ENCODE assay signal across 22 mouse cellular contexts in the genomic region with DNA sequence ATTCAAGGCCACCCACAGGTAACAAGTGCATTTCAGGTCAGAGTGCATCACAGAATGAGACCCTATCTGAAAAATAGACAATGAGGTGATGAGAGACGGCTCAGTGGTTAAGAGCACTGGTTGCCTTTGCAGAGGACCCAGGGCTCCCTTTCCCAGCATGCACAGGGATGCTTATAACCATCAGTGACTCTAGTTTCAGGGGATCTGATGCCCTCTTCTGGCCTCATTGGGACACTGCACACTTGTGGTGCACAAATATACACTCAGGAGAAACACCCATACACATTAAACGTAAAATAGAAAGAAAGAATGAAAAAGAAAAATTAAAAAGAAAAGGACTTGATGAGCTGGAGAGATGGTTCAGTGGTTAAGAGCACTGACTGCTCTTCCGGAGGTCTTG. TPM values are rescaled to one million over a fixed set of nuclear protein-coding genes. Genes with fewer than 3 reads are reported as not detected.
DNase-seq lines count a peak whose midpoint lies in the region; ATAC-seq and TF ChIP-seq lines count a peak whose summit lies in the region.
"Had no signal": no experiment of that assay in that cellular context is flagged by ENCODE, and none has a peak within 500 bp of the region (broad histone marks: within the 10 kb centered on the region; RNA-seq: fewer than 3 reads in every experiment).

No protein-coding gene starts in this region.

- no peak overlapping the region for H3K27ac ChIP-seq in liver, embryonic 14.5 days
- no peak overlapping the region for H3K27ac ChIP-seq in liver, embryonic 11.5 days (ENCODE audit: low read depth, low read length)
- H3K27ac ChIP-seq: embryonic facial prominence, embryonic 10.5 days; forebrain, embryonic 10.5 days; gastrocnemius, adult 2 months; hindbrain, embryonic 12.5 days had no signal

- H3K4me2 ChIP-seq in liver, embryonic 14.5 days (ENCODE audit: low read depth), result no peak overlapping the region
- no peak overlapping the region for H3K4me2 ChIP-seq in liver, embryonic 11.5 days
- H3K4me2 ChIP-seq: hindbrain, embryonic 12.5 days had no signal

- no peak for ATAC-seq in liver, embryonic 14.5 days (ENCODE audit: insufficient read depth)
- ATAC-seq in liver, embryonic 11.5 days (replicated peaks; ENCODE audit: low FRiP score), result no peak
- ATAC-seq: activated CD4-positive, CD25-positive, alpha-beta regulatory T cell, adult 4 months; forebrain, embryonic 14.5 days; hindbrain, embryonic 16.5 days had no signal

- no peak overlapping the region for H3K9ac ChIP-seq in liver, embryonic 14.5 days (replicated peaks)
- H3K9ac ChIP-seq in liver, embryonic 11.5 days (ENCODE audit: low read depth, low read length), result no peak overlapping the region
- H3K9ac ChIP-seq: hindbrain, embryonic 12.5 days had no signal

- H3K27me3 ChIP-seq in liver, embryonic 14.5 days (ENCODE audit: control insufficient read depth, insufficient read depth, low read length), result no peaks in the 10 kb centered on the region
- no peaks in the 10 kb centered on the region for H3K27me3 ChIP-seq in liver, embryonic 11.5 days (replicated peaks; ENCODE audit: control insufficient read depth, insufficient read depth, low read length)
- H3K27me3 ChIP-seq in E14TG2a.4 (ENCODE audit: insufficient read depth, low read length), result peaks cover 3% of the 10 kb centered on the region; the same call in 1 of the 2 replicates
- H3K27me3 ChIP-seq: hindbrain, embryonic 12.5 days had no signal

- H3K9me3 ChIP-seq in liver, embryonic 14.5 days (ENCODE audit: control insufficient read depth, low read length), result no peaks in the 10 kb centered on the region
- no peaks in the 10 kb centered on the region for H3K9me3 ChIP-seq in liver, embryonic 11.5 days (ENCODE audit: control insufficient read depth, low read length)
- H3K9me3 ChIP-seq in E14TG2a.4 (ENCODE audit: low read length), result no peaks in the 10 kb centered on the region

- no peak for DNase-seq in liver, embryonic 14.5 days (ENCODE audit: low read depth in 3 of 3, low spot score in 3 of 3)
- DNase-seq in liver, embryonic 11.5 days (ENCODE audit: low spot score), result no peak
- DNase-seq in ES-CJ7 (ENCODE audit: low read depth, low spot score) (peak; percentile 69), R1 (ENCODE audit: low read depth, low spot score) (peak; percentile 86)
- DNase-seq in testis, postnatal 10 days (ENCODE audit: low spot score), result no peak
- DNase-seq in right cerebral cortex, postnatal 25 days, result no peak
- no peak for DNase-seq in left cerebral cortex, postnatal 36 days (ENCODE audit: low spot score in 2 of 2)
- DNase-seq: adrenal gland, postnatal 14 days; cerebellum, adult 2 months; cerebellum, postnatal 10 days; gastrocnemius, adult 2 months; gastrocnemius, postnatal 36 days; heart, adult 11 months; heart, postnatal 10 days; heart, postnatal 4 days had no signal

- 78% methylated on average over 3 of the region's 3 CpGs for WGBS in liver, embryonic 14.5 days (ENCODE audit: insufficient replicate concordance)
- WGBS in liver, embryonic 11.5 days, result 85% methylated on average over 3 of the region's 3 CpGs

- H3K4me1 ChIP-seq in liver, embryonic 14.5 days (replicated peaks; ENCODE audit: control insufficient read depth in 2 of 2, insufficient read depth in 2 of 2, low read length in 1 of 2), result peaks cover 0 to 7% of the 10 kb centered on the region in 2 experiments; a peak in 3 of 4 replicates
- peaks cover 8% of the 10 kb centered on the region; the same call in 1 of the 2 replicates for H3K4me1 ChIP-seq in liver, embryonic 11.5 days (replicated peaks; ENCODE audit: control insufficient read depth, insufficient read depth, low read length)
- H3K4me1 ChIP-seq in E14TG2a.4 (replicated peaks; ENCODE audit: low read depth, low read length), result peaks cover 26% of the 10 kb centered on the region

- no peak for TF ChIP-seq EP300 in liver, embryonic 14.5 days (IDR thresholded peaks at IDR 0.05; ENCODE audit: low read depth)

- H3K4me3 ChIP-seq in liver, embryonic 14.5 days (ENCODE audit: insufficient read depth in 1 of 2, low read depth in 2 of 2, low read length in 2 of 2), result no peak overlapping the region
- no peak overlapping the region for H3K4me3 ChIP-seq in liver, embryonic 11.5 days (ENCODE audit: low read depth, low read length)
- H3K4me3 ChIP-seq in E14TG2a.4 (replicated peaks; ENCODE audit: low read length), result no peak overlapping the region
- H3K4me3 ChIP-seq: embryonic facial prominence, embryonic 10.5 days; forebrain, embryonic 10.5 days; gastrocnemius, adult 2 months; hindbrain, embryonic 12.5 days had no signal

- no peaks in the 10 kb centered on the region for H3K36me3 ChIP-seq in liver, embryonic 14.5 days (replicated peaks; ENCODE audit: control insufficient read depth, insufficient read depth, low read depth)
- H3K36me3 ChIP-seq in liver, embryonic 11.5 days (ENCODE audit: control insufficient read depth, insufficient read depth, low read length), result no peaks in the 10 kb centered on the region
- H3K36me3 ChIP-seq in E14TG2a.4 (ENCODE audit: insufficient read depth, low read length), result no peaks in the 10 kb centered on the region
- H3K36me3 ChIP-seq: embryonic facial prominence, embryonic 10.5 days; forebrain, embryonic 10.5 days; hindbrain, embryonic 12.5 days had no signal

- peak; percentile 41 for TF ChIP-seq CTCF in liver, embryonic 14.5 days (IDR thresholded peaks at IDR 0.05; ENCODE audit: low read depth)
- TF ChIP-seq CTCF in E14TG2a.4 (conservative IDR thresholded peaks at IDR 0.05; ENCODE audit: low read length), result peak; percentile 49

- intact Hi-C loops in left cerebral cortex, postnatal 36 days (cut with DNase I), result no loop called here

RNA-seq across cellular contexts. Expression of a gene that starts 27.8 kb away (rescaled TPM):
- 14.4 and 22.0 TPM in 2 replicates for polyA plus RNA-seq in liver, embryonic 14.5 days (2012; rRNA removed)
- polyA plus RNA-seq in liver, embryonic 14.5 days (2014; fragmentation: Nextera tagmentation; extraction: Ambion mirVana), result 31.9 and 32.4 TPM in 2 replicates
- 47.6 and 50.4 TPM in 2 replicates for polyA plus RNA-seq in liver, embryonic 11.5 days (2014; fragmentation: Nextera tagmentation; extraction: Ambion mirVana)
- total RNA-seq in left cerebral cortex, postnatal 36 days (2021), result 10 to 100 TPM; 57.0 to 61.9 TPM

RNA-seq across cellular contexts. Expression of a gene that starts 42.0 kb away (rescaled TPM):
- polyA plus RNA-seq in liver, embryonic 14.5 days (2012; rRNA removed), result 23.5 and 33.6 TPM in 2 replicates
- 44.6 and 53.1 TPM in 2 replicates for polyA plus RNA-seq in liver, embryonic 14.5 days (2014; fragmentation: Nextera tagmentation; extraction: Ambion mirVana)
- 129 and 145 TPM in 2 replicates for polyA plus RNA-seq in liver, embryonic 11.5 days (2014; fragmentation: Nextera tagmentation; extraction: Ambion mirVana)
- total RNA-seq in left cerebral cortex, postnatal 36 days (2021), result 10 to 100 TPM; 43.0 to 50.9 TPM

Comparison
In these comparisons a context has a peak if more than half of its experiments do, and no peak if none do; other contexts are left out.
1. DNase-seq: peak in ES-CJ7 (single experiment) and R1 (single experiment); none in liver, embryonic 14.5 days (0 of 3), liver, embryonic 11.5 days (single experiment), testis, postnatal 10 days (single experiment), right cerebral cortex, postnatal 25 days (single experiment) and left cerebral cortex, postnatal 36 days (0 of 2).